Mouse (Mus musculus): ENCODE measurements around the gene Bcl10.
"Not testable (repeated sequence)": the region's sequence is repeated elsewhere in the genome, so short reads cannot be mapped to it uniquely, and the experiment has no call there.

Gene Bcl10

DNA sequence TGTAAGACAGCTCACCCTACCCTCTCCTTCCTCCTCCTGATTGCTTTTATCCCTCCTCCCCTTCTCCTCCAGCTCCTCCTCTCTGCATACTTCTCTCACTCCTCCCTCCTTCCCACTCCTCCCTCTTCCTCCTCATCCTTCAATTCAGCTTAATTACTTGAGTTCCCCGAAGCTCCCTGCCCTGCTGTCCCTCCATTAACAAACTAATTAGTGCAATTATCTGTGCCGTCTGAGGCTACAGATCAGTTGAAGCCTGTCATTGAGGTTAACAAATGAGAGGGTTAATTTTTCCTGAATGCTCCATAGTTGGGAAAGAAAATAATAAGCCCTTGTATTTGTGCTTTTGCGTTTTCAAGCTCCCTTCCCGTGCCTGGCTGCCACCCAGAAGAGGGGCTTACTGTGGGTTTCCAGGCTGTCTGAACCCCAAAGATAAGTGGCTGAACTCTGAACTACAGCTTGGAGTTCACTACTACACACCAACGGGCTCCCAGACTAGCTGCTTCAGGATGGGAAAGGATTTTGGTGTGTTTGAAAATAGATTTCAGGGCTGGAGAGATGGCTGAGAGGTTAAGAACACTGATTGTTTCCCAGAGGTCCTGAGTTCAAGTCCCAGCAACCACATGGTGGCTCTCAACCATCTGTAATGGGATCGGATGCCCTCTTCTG is 25.1 kb downstream of the Bcl10 start:
- no peak for DNase-seq (ENCODE audit: extremely low read depth, insufficient read length, low spot score)

DNA sequence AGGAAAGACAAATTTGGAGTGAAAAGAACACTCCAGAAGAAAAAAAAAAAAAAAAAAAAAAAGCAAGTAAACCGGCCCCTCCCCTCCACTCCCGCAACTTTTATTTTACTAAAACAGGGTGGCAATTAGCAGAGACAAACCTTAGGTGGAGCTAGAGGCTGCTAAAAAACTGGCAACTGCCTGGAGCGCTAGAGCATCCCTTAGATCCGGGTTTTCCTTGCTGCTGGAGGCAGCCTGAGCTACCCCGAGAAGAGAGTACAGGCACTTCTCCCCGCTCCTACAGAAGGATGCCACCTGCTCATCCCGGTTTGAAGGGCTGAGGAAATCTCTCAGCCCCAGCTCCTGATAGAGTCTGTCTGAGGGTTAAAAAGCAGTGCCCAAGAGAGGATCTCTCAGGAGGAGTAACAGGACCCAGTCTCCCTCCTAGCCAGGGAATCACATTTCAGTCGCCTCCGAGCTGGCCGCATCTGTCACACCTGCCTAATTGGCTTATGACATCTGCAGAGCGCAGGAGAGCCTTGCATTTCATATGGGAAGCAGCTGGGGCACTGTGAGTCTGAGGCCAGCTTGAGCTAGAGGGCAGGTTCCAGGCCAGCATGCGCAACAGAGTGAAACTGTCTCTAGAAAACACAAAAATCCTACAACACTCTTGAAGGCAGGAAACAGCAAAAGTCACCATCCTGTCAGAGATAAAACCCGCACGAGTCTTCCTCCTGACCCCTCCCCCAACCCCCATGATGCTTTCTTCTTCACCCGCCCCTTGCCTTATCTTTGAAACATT is 27.6 kb downstream of the Bcl10 start:
- peak; percentile 20 for DNase-seq (ENCODE audit: extremely low read depth, insufficient read length, low spot score)

DNA sequence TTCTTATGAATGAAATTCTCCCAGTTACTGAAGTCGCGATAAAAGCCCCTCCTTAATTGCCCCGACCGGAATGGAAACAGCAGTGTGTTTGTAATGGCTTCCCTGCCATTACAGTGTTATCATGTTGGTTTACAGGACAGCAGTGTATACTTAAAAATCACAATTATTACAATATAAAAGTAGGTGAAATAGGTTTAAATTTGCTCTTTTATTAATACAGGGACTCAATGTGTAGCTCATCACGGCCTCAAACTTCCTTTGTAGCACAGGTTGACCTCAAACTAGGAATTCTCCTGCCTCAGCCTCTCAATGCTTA is 28.2 kb downstream of the Bcl10 start:
- no peak for DNase-seq (ENCODE audit: extremely low read depth, insufficient read length, low spot score)

DNA sequence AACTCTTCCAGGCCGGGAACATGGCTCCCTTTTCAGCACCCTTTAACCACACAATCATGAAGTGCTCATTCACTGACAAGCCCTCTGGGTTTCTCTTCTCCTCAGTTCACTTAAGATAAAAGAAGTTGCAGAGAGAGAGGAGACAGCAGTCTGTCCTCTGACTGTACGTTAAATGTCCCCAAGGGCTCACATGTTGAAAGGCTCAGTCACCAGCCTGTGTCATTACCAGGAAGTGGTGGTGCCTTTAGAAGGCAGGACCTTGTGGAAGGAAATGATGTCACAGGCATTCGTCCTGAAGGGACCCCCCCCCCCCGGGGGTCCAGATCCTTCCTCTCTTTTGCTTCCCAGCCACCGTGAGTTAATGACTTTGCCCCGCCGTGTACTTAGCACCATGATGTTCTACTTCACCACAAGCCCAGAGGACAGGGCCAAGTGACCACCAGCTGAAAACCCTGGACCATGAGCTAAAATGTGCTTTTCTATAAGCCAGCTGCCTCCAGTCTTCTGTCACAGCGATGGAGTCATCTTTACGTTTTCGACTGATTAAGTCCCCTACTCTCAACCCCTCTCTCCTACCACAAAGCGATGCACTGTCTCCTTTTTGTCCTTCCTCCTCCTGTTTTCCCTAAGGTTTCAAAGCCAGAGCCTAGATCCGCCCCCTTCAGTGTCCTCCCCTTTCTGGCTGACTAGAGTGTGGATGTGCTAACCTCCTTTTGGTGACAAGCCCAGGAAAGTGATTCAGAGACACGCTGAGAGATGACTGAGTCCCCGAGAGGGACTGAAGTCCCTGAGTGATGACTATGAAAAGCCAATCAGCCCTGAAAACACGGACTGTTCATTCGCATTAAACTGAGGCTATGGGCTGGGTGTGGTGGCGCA is 28.9 kb downstream of the Bcl10 start:
- DNase-seq (ENCODE audit: extremely low read depth, insufficient read length, low spot score): peak; percentile 75

DNA sequence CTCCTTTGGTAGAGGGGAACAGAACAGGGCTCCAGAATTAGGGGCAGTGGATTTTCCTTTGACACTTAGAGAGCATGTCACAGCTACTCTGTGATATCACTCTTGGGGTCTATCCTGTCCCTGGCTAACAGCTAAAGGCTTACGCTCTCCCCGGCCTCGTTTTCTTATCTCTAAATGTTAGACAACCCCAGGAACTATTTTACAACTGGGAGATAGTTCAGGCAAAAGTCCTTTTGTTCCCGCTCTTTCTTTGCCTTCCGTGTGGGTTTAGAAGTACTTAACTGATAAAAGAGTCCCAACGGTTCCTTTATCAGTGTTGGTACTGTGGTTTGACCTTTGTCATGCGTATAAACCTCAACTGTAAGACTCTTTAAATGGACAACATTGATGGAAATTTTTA is 30.3 kb downstream of the Bcl10 start:
- no peak for DNase-seq (ENCODE audit: extremely low read depth, insufficient read length, low spot score)

DNA sequence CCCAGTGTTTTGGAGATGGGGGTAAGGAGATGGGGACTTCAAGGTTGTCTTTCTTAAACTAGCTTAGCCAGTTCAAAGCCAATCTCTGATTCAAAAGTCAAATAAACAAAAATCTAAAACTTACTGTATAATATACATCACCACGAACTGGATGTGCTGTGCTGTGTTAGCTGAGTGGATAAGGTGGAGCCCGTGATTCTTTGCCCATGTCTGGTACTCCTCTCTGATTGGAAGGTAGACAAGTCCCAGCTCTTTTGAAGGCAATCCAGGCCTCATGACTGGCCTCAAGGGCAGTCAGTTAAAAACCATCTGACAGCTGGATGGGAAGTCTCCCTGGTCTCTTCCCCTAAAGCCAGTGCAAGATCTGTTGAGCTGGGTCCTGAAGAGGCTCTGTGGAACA is 30.8 kb downstream of the Bcl10 start:
- no peak for DNase-seq (ENCODE audit: extremely low read depth, insufficient read length, low spot score)

- DNase-seq (ENCODE audit: extremely low read depth, insufficient read length, low spot score): no peak
Measured at GRCm38 (mm10) chr3:145959824-145960223, 37.2 kb downstream of the Bcl10 start.

GRCm38 (mm10) chr3:145962411-145962810 is 39.8 kb downstream of the Bcl10 start:
- DNase-seq (ENCODE audit: extremely low read depth, insufficient read length, low spot score): no peak

GRCm38 (mm10) chr3:145963101-145964017 is 40.8 kb downstream of the Bcl10 start:
- DNase-seq (ENCODE audit: extremely low read depth, insufficient read length, low spot score): no peak

DNA sequence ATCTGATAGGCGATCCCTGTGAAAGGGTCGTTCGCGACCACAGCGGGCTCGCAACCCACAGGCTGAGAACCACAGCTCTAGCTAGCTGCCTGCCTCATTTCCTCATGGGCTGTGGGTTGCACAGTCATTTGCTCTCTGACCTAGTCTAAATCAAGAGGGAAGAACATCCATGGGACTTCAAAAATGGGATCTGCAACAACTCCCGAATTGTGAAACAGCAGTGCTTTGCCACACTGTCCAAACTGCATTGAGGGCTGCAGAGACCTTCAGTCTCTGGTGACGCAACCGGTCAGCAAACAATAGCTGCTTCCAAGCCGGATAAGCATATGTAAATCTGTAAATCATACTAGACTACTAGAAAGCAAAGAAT is 41.4 kb downstream of the Bcl10 start:
- DNase-seq (ENCODE audit: extremely low read depth, insufficient read length, low spot score): no peak

GRCm38 (mm10) chr3:145964473-145964872 is 41.9 kb downstream of the Bcl10 start:
- DNase-seq (ENCODE audit: extremely low read depth, insufficient read length, low spot score): no peak

- not testable (repeated sequence) for DNase-seq (ENCODE audit: extremely low read depth, insufficient read length, low spot score)
Measured at GRCm38 (mm10) chr3:145965583-145965982, 43.0 kb downstream of the Bcl10 start.

- DNase-seq (ENCODE audit: extremely low read depth, insufficient read length, low spot score): no peak
Measured at GRCm38 (mm10) chr3:145966806-145967205, 44.2 kb downstream of the Bcl10 start.

DNA sequence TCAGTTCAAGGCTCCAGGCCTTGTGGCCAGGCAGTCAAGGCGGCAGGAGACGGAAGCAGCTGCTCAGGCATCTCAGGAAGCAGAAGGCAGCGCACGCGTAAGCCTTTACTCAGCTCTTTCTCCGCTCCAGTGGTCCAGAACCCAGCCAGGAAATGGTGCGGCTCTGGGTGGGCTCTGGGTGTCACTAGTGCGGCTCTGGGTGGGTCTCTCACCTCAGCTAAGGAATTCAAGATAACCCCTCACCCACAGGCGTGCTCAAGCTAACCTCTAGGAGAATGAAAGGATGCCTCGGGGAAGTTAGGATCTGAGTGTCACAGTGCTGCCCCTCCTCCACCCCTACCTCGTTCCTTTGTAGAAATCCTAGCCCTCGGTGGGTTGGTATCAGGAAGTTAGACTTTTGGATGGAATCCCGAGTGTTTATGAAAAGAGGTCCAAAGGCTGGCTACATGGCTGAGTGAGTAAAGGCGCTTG is 46.5 kb downstream of the Bcl10 start:
- no peak for DNase-seq (ENCODE audit: extremely low read depth, insufficient read length, low spot score)

GRCm38 (mm10) chr3:145971501-145971900 is 48.9 kb downstream of the Bcl10 start:
- no peak for DNase-seq (ENCODE audit: extremely low read depth, insufficient read length, low spot score)

GRCm38 (mm10) chr3:145974986-145975385 is 52.4 kb downstream of the Bcl10 start:
- no peak for DNase-seq (ENCODE audit: extremely low read depth, insufficient read length, low spot score)

Data from 3134 (cell line).